Mouse (Mus musculus) kidney, embryonic 14.5 days (tissue): ENCODE measurements at regions not wholly inside any gene's neighbourhood (a gene's known extent, or its start where the extent isn't known, plus 50 kb on each side); places are given as distances from the start of the nearest gene placed in this dataset.
"Not testable (repeated sequence)": the region's sequence is repeated elsewhere in the genome, so short reads cannot be mapped to it uniquely, and the experiment has no call there.

Experiments used
- ATAC-seq: fragments of 200-750 bp; cut with Nextera tagmentation; 2 replicates; pipeline ENCODE4 v1.8.0; 2017; ENCODE audit warnings: moderate number of reproducible peaks, mild to moderate bottlenecking, moderate TSS enrichment, moderate library complexity; ENCODE audit not compliant: low FRiP score, low TSS enrichment
- H3K27ac ChIP-seq: fragments of 300-500 bp; sonication (generic); 2 replicates; pipeline ENCODE4 v1.5.1; 2014; ENCODE audit warnings: low read depth, mild to moderate bottlenecking, low read length, moderate library complexity, mixed read lengths
- H3K27me3 ChIP-seq: fragments of 300-500 bp; sonication (generic); 2 replicates; pipeline ENCODE4 v1.6.1; 2014; ENCODE audit warnings: mild to moderate bottlenecking, low read length; ENCODE audit not compliant: control insufficient read depth, insufficient read depth
- H3K36me3 ChIP-seq: fragments of 300-500 bp; sonication (generic); 2 replicates; pipeline ENCODE4 v1.6.1; 2014; ENCODE audit warnings: low read length, mixed read lengths; ENCODE audit not compliant: control insufficient read depth, insufficient read depth
- H3K4me1 ChIP-seq: fragments of 300-500 bp; sonication (generic); 2 replicates; pipeline ENCODE4 v1.6.1; 2014; ENCODE audit warnings: low read length, mixed read lengths; ENCODE audit not compliant: control insufficient read depth, insufficient read depth
- H3K4me2 ChIP-seq: fragments of 300-500 bp; sonication (generic); replicated peaks from 2 replicates; pipeline ENCODE4 v1.6.1; 2014; ENCODE audit warnings: low read depth, mild to moderate bottlenecking, low read length
- H3K4me3 ChIP-seq: fragments of 300-500 bp; sonication (generic); 2 replicates; pipeline ENCODE4 v1.5.1; 2014; ENCODE audit warnings: mild to moderate bottlenecking, low read length
- H3K9ac ChIP-seq: fragments of 300-500 bp; sonication (generic); 2 replicates; pipeline ENCODE4 v1.6.1; 2014; ENCODE audit warnings: low read depth, mild to moderate bottlenecking, low read length, moderate library complexity
- H3K9me3 ChIP-seq: fragments of 300-500 bp; sonication (generic); 2 replicates; pipeline ENCODE4 v1.6.1; 2016; ENCODE audit warnings: low read length; ENCODE audit not compliant: control insufficient read depth
- WGBS: fragments of 180-500 bp; shearing (Covaris S2); extraction: QIAGEN DNeasy Blood & Tissue Kit; methylation state at CpG from one replicate; pipeline ENCODE4 v1.1.7; 2014; 5-methylcytosine and 5-hydroxymethylcytosine counted together

GRCm38 (mm10) chr10:9362306-9362865 is 312.6 kb downstream of the Samd5 start:
- Histone ChIP-seq H3K27ac (no peak overlapping the region), H3K4me3 (no peak overlapping the region), H3K36me3 (no peaks in the 10 kb centered on the region), H3K27me3 (no peaks in the 10 kb centered on the region), H3K9ac (no peak overlapping the region), H3K4me1 (no peaks in the 10 kb centered on the region), H3K4me2 (no peak overlapping the region), H3K9me3 (no peaks in the 10 kb centered on the region)
- ATAC-seq: no peak
- 69% methylated on average over 1 of the region's 1 CpGs for WGBS

GRCm38 (mm10) chr10:9338207-9338801 is 336.7 kb downstream of the Samd5 start:
- WGBS: 75% methylated on average over 8 of the region's 8 CpGs
- no peaks in the 10 kb centered on the region for H3K9me3 ChIP-seq
- H3K36me3 ChIP-seq: no peaks in the 10 kb centered on the region
- H3K27ac ChIP-seq: no peak overlapping the region
- no peak overlapping the region for H3K4me3 ChIP-seq
- no peaks in the 10 kb centered on the region for H3K27me3 ChIP-seq
- no peak for ATAC-seq
- H3K9ac ChIP-seq: no peak overlapping the region
- H3K4me1 ChIP-seq: no peaks in the 10 kb centered on the region
- no peak overlapping the region for H3K4me2 ChIP-seq

- 72% methylated on average over 10 of the region's 10 CpGs for WGBS
- H3K27me3 ChIP-seq: no peaks in the 10 kb centered on the region
- H3K9me3 ChIP-seq: no peaks in the 10 kb centered on the region
- H3K4me1 ChIP-seq: no peaks in the 10 kb centered on the region
- no peak for ATAC-seq
- no peak overlapping the region for H3K27ac ChIP-seq
- no peak overlapping the region for H3K9ac ChIP-seq
- no peaks in the 10 kb centered on the region for H3K36me3 ChIP-seq
- H3K4me3 ChIP-seq: no peak overlapping the region
- no peak overlapping the region for H3K4me2 ChIP-seq
Observed at GRCm38 (mm10) chr10:9334245-9334845, 340.7 kb downstream of the Samd5 start.

GRCm38 (mm10) chr10:9331694-9332093 is 343.3 kb downstream of the Samd5 start:
- ATAC-seq: no peak
- no peak overlapping the region for H3K9ac ChIP-seq
- H3K27me3 ChIP-seq: no peaks in the 10 kb centered on the region
- 51% methylated on average over 3 of the region's 3 CpGs for WGBS
- no peaks in the 10 kb centered on the region for H3K4me1 ChIP-seq
- no peaks in the 10 kb centered on the region for H3K36me3 ChIP-seq
- no peak overlapping the region for H3K4me3 ChIP-seq
- H3K9me3 ChIP-seq: no peaks in the 10 kb centered on the region
- no peak overlapping the region for H3K27ac ChIP-seq
- H3K4me2 ChIP-seq: no peak overlapping the region

- Histone ChIP-seq H3K9me3 (no peaks in the 10 kb centered on the region), H3K4me2 (no peak overlapping the region), H3K36me3 (no peaks in the 10 kb centered on the region), H3K4me1 (no peaks in the 10 kb centered on the region), H3K9ac (no peak overlapping the region), H3K27ac (no peak overlapping the region), H3K4me3 (no peak overlapping the region), H3K27me3 (no peaks in the 10 kb centered on the region)
- no peak for ATAC-seq
- 94% methylated on average over 4 of the region's 4 CpGs for WGBS
Observed at GRCm38 (mm10) chr10:9328324-9328723, 346.7 kb downstream of the Samd5 start.

GRCm38 (mm10) chr10:9327881-9328280 is 347.1 kb downstream of the Samd5 start:
- WGBS: 90% methylated on average over 4 of the region's 4 CpGs
- H3K4me1 ChIP-seq, H3K9ac ChIP-seq, H3K4me2 ChIP-seq, H3K4me3 ChIP-seq, ATAC-seq, H3K9me3 ChIP-seq, H3K27me3 ChIP-seq, H3K27ac ChIP-seq, H3K36me3 ChIP-seq: not testable (repeated sequence)

- Histone ChIP-seq H3K36me3 (no peaks in the 10 kb centered on the region), H3K4me3 (no peak overlapping the region), H3K27ac (no peak overlapping the region), H3K27me3 (no peaks in the 10 kb centered on the region), H3K9me3 (no peaks in the 10 kb centered on the region), H3K4me2 (no peak overlapping the region), H3K4me1 (no peaks in the 10 kb centered on the region), H3K9ac (no peak overlapping the region)
- 94% methylated on average over 6 of the region's 6 CpGs for WGBS
- no peak for ATAC-seq
Observed at GRCm38 (mm10) chr10:9312326-9312725, 362.7 kb downstream of the Samd5 start.

- Histone ChIP-seq H3K36me3 (no peaks in the 10 kb centered on the region), H3K27me3 (no peaks in the 10 kb centered on the region), H3K9ac (no peak overlapping the region), H3K9me3 (no peaks in the 10 kb centered on the region), H3K27ac (no peak overlapping the region), H3K4me3 (no peak overlapping the region), H3K4me1 (no peaks in the 10 kb centered on the region), H3K4me2 (no peak overlapping the region)
- no peak for ATAC-seq
- WGBS: 71% methylated on average over 5 of the region's 5 CpGs
Observed at GRCm38 (mm10) chr10:9310346-9310745, 364.7 kb downstream of the Samd5 start.

- H3K27me3 ChIP-seq: no peaks in the 10 kb centered on the region
- WGBS: 39% methylated on average over 1 of the region's 1 CpGs
- H3K4me3 ChIP-seq: no peak overlapping the region
- no peaks in the 10 kb centered on the region for H3K4me1 ChIP-seq
- H3K9ac ChIP-seq: no peak overlapping the region
- H3K36me3 ChIP-seq: no peaks in the 10 kb centered on the region
- ATAC-seq: no peak
- no peaks in the 10 kb centered on the region for H3K9me3 ChIP-seq
- H3K27ac ChIP-seq: no peak overlapping the region
- no peak overlapping the region for H3K4me2 ChIP-seq
Observed at GRCm38 (mm10) chr10:9296055-9296454, 379.0 kb downstream of the Samd5 start.
